Mouse (Mus musculus) CH12.LX (cell line): ENCODE results near the gene AI837181. TPM values are rescaled to one million over a fixed set of nuclear protein-coding genes. Genes with fewer than 3 reads are reported as not detected.

ENCODE experiments used
- DNase-seq: peaks from one replicate; pipeline ENCODE4 v3.0.0-alpha.2; 2013; ENCODE audit errors: extremely low read depth
- H3K27ac ChIP-seq: 2 replicates; pipeline ENCODE4 v1.5.1; 2012; ENCODE audit warnings: low read depth, mild to moderate bottlenecking, control low read depth, moderate library complexity; ENCODE audit not compliant: insufficient read depth
- H3K27me3 ChIP-seq: replicated peaks from 2 replicates; pipeline ENCODE3; 2012; ENCODE audit warnings: inconsistent platforms
- H3K36me3 ChIP-seq, 2 experiments: replicated peaks in 1 of 2; 2 replicates each; pipeline versions ENCODE3 to v1.6.1; 2012; ENCODE audit warnings: inconsistent platforms in 1 of 2, low read length in 1 of 2, mild to moderate bottlenecking in 1 of 2, mixed read lengths in 1 of 2, moderate library complexity in 1 of 2; ENCODE audit not compliant: control insufficient read depth in 1 of 2, insufficient read depth in 1 of 2
- H3K4me1 ChIP-seq, 2 experiments: 2 replicates each; pipeline ENCODE4 v1.6.1; 2012; ENCODE audit warnings: inconsistent platforms in 1 of 2, moderate library complexity in 1 of 2; ENCODE audit not compliant: insufficient read depth in 2 of 2, control insufficient read depth in 1 of 2
- H3K4me2 ChIP-seq: 2 replicates; pipeline ENCODE4 v1.6.1; 2012; ENCODE audit warnings: low read depth, mild to moderate bottlenecking, control low read depth; ENCODE audit not compliant: poor library complexity, insufficient read depth, severe bottlenecking
- H3K4me3 ChIP-seq, 3 experiments: fragments of 150-350 bp in 1 of 3; sonication (generic) in 1 of 3; replicated peaks in 1 of 3; 2 replicates each; pipeline versions ENCODE3 to v1.5.1; 2011 to 2012; ENCODE audit warnings: low read depth in 2 of 3, low read length in 2 of 3, mild to moderate bottlenecking in 2 of 3, moderate library complexity in 2 of 3, control low read depth in 1 of 3, improper control_type of control experiment in 1 of 3, inconsistent platforms in 1 of 3, mixed read lengths in 1 of 3; ENCODE audit not compliant: poor library complexity in 1 of 3
- H3K79me2 ChIP-seq: replicated peaks from 2 replicates; pipeline ENCODE4 v1.6.1; 2012; ENCODE audit warnings: mild to moderate bottlenecking, moderate library complexity; ENCODE audit not compliant: control insufficient read depth, poor library complexity, insufficient read depth, severe bottlenecking; ENCODE audit errors: extremely low read depth
- H3K9ac ChIP-seq: 2 replicates; pipeline ENCODE4 v1.6.1; 2012; ENCODE audit warnings: low read depth, mild to moderate bottlenecking, control low read depth, moderate library complexity; ENCODE audit not compliant: insufficient read depth
- H3K9me3 ChIP-seq: replicated peaks from 2 replicates; pipeline ENCODE3; 2012; ENCODE audit warnings: low read length, inconsistent platforms, mixed read lengths
- BHLHE40 ChIP-seq: IDR thresholded peaks from 2 replicates; pipeline ENCODE4 v1.6.1; 2011; ENCODE audit warnings: mild to moderate bottlenecking, low read depth, low read length, improper control_type of control experiment
- CHD1 ChIP-seq: IDR thresholded peaks from 2 replicates; pipeline ENCODE4 v1.6.1; 2012; ENCODE audit warnings: low read depth, low read length, improper control_type of control experiment, inconsistent platforms
- E2F4 ChIP-seq: IDR thresholded peaks from 2 replicates; pipeline ENCODE4 v1.6.1; 2011; ENCODE audit warnings: low read depth, low read length, improper control_type of control experiment; ENCODE audit not compliant: insufficient replicate concordance
- ELF1 ChIP-seq: IDR thresholded peaks from 2 replicates; pipeline ENCODE4 v1.6.1; 2014; ENCODE audit warnings: low read depth, mild to moderate bottlenecking, inconsistent platforms, low read length, improper control_type of control experiment
- EP300 ChIP-seq: IDR thresholded peaks from 2 replicates; pipeline ENCODE4 v1.6.1; 2011; ENCODE audit warnings: low read length, improper control_type of control experiment
- GABPA ChIP-seq: IDR thresholded peaks from 2 replicates; pipeline ENCODE4 v1.6.1; 2012; ENCODE audit warnings: low read depth, low read length, improper control_type of control experiment, inconsistent platforms; ENCODE audit not compliant: insufficient replicate concordance
- IRF4 ChIP-seq: IDR thresholded peaks from 2 replicates; pipeline ENCODE4 v1.6.1; 2014; ENCODE audit warnings: low read depth, mild to moderate bottlenecking, inconsistent platforms, low read length, improper control_type of control experiment
- JUN ChIP-seq: IDR thresholded peaks from 2 replicates; pipeline ENCODE4 v1.6.1; 2011; ENCODE audit warnings: low read depth, mild to moderate bottlenecking, low read length, improper control_type of control experiment, moderate library complexity; ENCODE audit not compliant: insufficient read depth
- JUND ChIP-seq: conservative IDR thresholded peaks from 2 replicates; pipeline ENCODE4 v1.6.1; 2011; ENCODE audit warnings: low read depth, low read length, improper control_type of control experiment
- MAFK ChIP-seq: IDR thresholded peaks from 2 replicates; pipeline ENCODE4 v1.6.1; 2011; ENCODE audit warnings: low read length, improper control_type of control experiment; ENCODE audit not compliant: insufficient replicate concordance
- MAX ChIP-seq: IDR thresholded peaks from 2 replicates; pipeline ENCODE4 v1.6.1; 2011; ENCODE audit warnings: low read length, improper control_type of control experiment
- MAZ ChIP-seq: IDR thresholded peaks from 2 replicates; pipeline ENCODE4 v1.6.1; 2012; ENCODE audit warnings: low read depth, mild to moderate bottlenecking, inconsistent platforms, low read length, improper control_type of control experiment, moderate library complexity
- MEF2A ChIP-seq: IDR thresholded peaks from 2 replicates; pipeline ENCODE4 v1.6.1; 2014; ENCODE audit warnings: low read depth, mild to moderate bottlenecking, inconsistent platforms, low read length, improper control_type of control experiment, borderline replicate concordance
- MXI1 ChIP-seq: IDR thresholded peaks from 2 replicates; pipeline ENCODE4 v1.6.1; 2011; ENCODE audit warnings: mild to moderate bottlenecking, low read depth, low read length, improper control_type of control experiment
- MYC ChIP-seq: IDR thresholded peaks from 2 replicates; pipeline ENCODE4 v1.6.1; 2011; ENCODE audit warnings: low read depth, mild to moderate bottlenecking, improper control_type of control experiment, low read length
- NELFE ChIP-seq: IDR thresholded peaks from 2 replicates; pipeline ENCODE4 v1.6.1; 2011; ENCODE audit warnings: low read depth, low read length, improper control_type of control experiment
- PAX5 ChIP-seq: IDR thresholded peaks from 2 replicates; pipeline ENCODE4 v1.6.1; 2012; ENCODE audit warnings: low read length, inconsistent platforms, mixed read lengths
- POLR2A ChIP-seq: IDR thresholded peaks from 2 replicates; pipeline ENCODE4 v1.6.1; 2011; ENCODE audit warnings: low read depth, mild to moderate bottlenecking, improper control_type of control experiment, low read length
- RCOR1 ChIP-seq: conservative IDR thresholded peaks from 2 replicates; pipeline ENCODE4 v1.6.1; 2012; ENCODE audit warnings: low read depth, mild to moderate bottlenecking, inconsistent platforms, low read length, improper control_type of control experiment
- SIN3A ChIP-seq: IDR thresholded peaks from 2 replicates; pipeline ENCODE4 v1.6.1; 2012; ENCODE audit warnings: low read length, improper control_type of control experiment, inconsistent platforms
- SMC3 ChIP-seq: IDR thresholded peaks from 2 replicates; pipeline ENCODE4 v1.6.1; 2011; ENCODE audit warnings: low read depth, low read length, improper control_type of control experiment
- TBP ChIP-seq: conservative IDR thresholded peaks from 2 replicates; pipeline ENCODE4 v1.6.1; 2011; ENCODE audit warnings: low read depth, low read length, improper control_type of control experiment
- USF1 ChIP-seq: IDR thresholded peaks from 2 replicates; pipeline ENCODE4 v1.6.1; 2014; ENCODE audit warnings: low read depth, mild to moderate bottlenecking, inconsistent platforms, low read length, improper control_type of control experiment
- USF2 ChIP-seq: conservative IDR thresholded peaks from 2 replicates; pipeline ENCODE4 v1.6.1; 2011; ENCODE audit warnings: low read depth, low read length, improper control_type of control experiment
- ZKSCAN1 ChIP-seq: IDR thresholded peaks from 2 replicates; pipeline ENCODE4 v1.6.1; 2012; ENCODE audit warnings: low read depth, inconsistent platforms, low read length, improper control_type of control experiment, borderline replicate concordance
- ZMIZ1 ChIP-seq: IDR thresholded peaks from 2 replicates; pipeline ENCODE4 v1.6.1; 2012; ENCODE audit warnings: low read depth, mild to moderate bottlenecking, inconsistent platforms, low read length, improper control_type of control experiment
- ZNF384 ChIP-seq: IDR thresholded peaks from 2 replicates; pipeline ENCODE4 v1.6.1; 2012; ENCODE audit warnings: low read depth, low read length, improper control_type of control experiment, inconsistent platforms
- dilution Hi-C: fragments of 300-500 bp; cut with MboI; formaldehyde crosslinking; loops from 2 replicates; pipeline ENCODE4 v1.14.3; 2020; ENCODE audit warnings: low sequenced_read_pairs; ENCODE audit not compliant: extremely low pct_unique_long_range_greater_than_20kb, extremely low pct_ligation_motif_present
- in situ Hi-C: fragments of 300-500 bp; cut with MboI; formaldehyde crosslinking; loops from 3 replicates; pipeline ENCODE4 v1.14.3; 2019; ENCODE audit warnings: low sequenced_read_pairs, low pct_ligation_motif_present, low pct_unique_long_range_greater_than_20kb, mixed read lengths
- polyA plus RNA-seq: library from polyadenylated mRNA; unstranded; fragments of >175 nt; gene quantifications from 2 replicates; pipeline ENCODE4 v1.2.1, GENCODE M21; 2012; ENCODE audit warnings: low read depth; ENCODE audit not compliant: insufficient read length
- total RNA-seq, 2 experiments: library from RNA; depleted of rRNA; stranded (reverse); fragments of 300-350 nt in 1 of 2; fragments of >200 nt in 1 of 2; gene quantifications; 2 replicates each; pipeline ENCODE4 v1.2.3; 2012 to 2014

AI837181 gene
- total and polyA plus RNA-seq, 3 experiments, result 9.8 to 25.1 (median 22.0) TPM

DNA sequence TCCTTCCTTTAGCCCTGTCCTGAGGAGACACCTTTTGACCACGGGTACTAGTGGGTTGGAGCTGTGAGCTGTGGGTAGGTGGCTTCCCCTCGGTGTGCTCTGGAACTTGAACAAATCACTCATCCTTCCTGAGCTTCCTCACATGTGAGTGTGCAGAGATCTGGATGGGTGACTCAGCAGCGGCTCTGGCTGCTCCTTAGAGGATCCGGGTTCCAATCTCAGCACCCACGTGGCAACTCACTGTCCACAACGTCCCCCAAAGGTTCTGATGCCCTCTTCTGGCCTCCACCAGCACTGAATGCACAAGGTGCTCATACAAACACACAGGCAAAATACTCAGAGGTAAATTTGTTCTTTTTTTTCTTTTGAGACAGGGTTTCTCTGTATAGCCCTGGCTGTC is 26.8 kb downstream of the AI837181 start:
- DNase-seq, result no peak
- peaks cover 0 to 19% of the 10 kb centered on the region in 2 experiments for H3K36me3 ChIP-seq
- no peaks in the 10 kb centered on the region for H3K9me3 ChIP-seq
- no peak overlapping the region for H3K4me3 ChIP-seq
- H3K79me2 ChIP-seq, result peaks cover 6% of the 10 kb centered on the region; the same call in 1 of the 2 replicates
- dilution Hi-C loops (no loop called here), in situ Hi-C loops (no loop called here)
- no peak overlapping the region for H3K4me2 ChIP-seq
- peaks cover 15 to 33% of the 10 kb centered on the region in 2 experiments for H3K4me1 ChIP-seq
- TF ChIP-seq MYC (no peak), TBP (no peak), MAZ (no peak), GABPA (no peak), POLR2A (no peak), USF2 (no peak), USF1 (no peak), ZMIZ1 (no peak), BHLHE40 (no peak), MEF2A (no peak), ZNF384 (no peak), E2F4 (no peak), EP300 (no peak), MXI1 (no peak), JUN (no peak), ELF1 (no peak), JUND (no peak), NELFE (no peak)
- peaks cover 10% of the 10 kb centered on the region for H3K27me3 ChIP-seq
- H3K9ac ChIP-seq, result no peak overlapping the region
- no peak overlapping the region for H3K27ac ChIP-seq

GRCm38 (mm10) chr19:5455037-5455436 is 30.1 kb downstream of the AI837181 start:
- Histone ChIP-seq H3K4me2 (no peak overlapping the region), H3K9me3 (no peaks in the 10 kb centered on the region), H3K36me3 (peaks cover 0 to 19% of the 10 kb centered on the region in 2 experiments), H3K27ac (no peak overlapping the region), H3K79me2 (peaks cover 6% of the 10 kb centered on the region; the same call in 1 of the 2 replicates), H3K27me3 (peaks cover 7% of the 10 kb centered on the region), H3K4me3 (no peak overlapping the region), H3K9ac (no peak overlapping the region), H3K4me1 (peaks cover 6 to 26% of the 10 kb centered on the region in 2 experiments; a peak in 3 of 4 replicates)
- no peak for DNase-seq
- in situ Hi-C loops (loop anchor here (5.0 kb wide), 1 partner anchor 37 kb away; the partner anchor contains the start of gene Cfl1), dilution Hi-C loops (no loop called here)
- no peak for TF ChIP-seq SMC3
- no peak for TF ChIP-seq JUND
- TF ChIP-seq POLR2A, result no peak
- no peak for TF ChIP-seq ZMIZ1
- no peak for TF ChIP-seq E2F4
- no peak for TF ChIP-seq MXI1
- TF ChIP-seq MAX, result no peak
- no peak for TF ChIP-seq MAFK
- TF ChIP-seq MYC, result no peak
- TF ChIP-seq USF2, result no peak
- TF ChIP-seq MAZ, result no peak
- no peak for TF ChIP-seq PAX5
- no peak for TF ChIP-seq RCOR1
- TF ChIP-seq ZKSCAN1, result no peak
- no peak for TF ChIP-seq IRF4
- no peak for TF ChIP-seq SIN3A
- no peak for TF ChIP-seq CHD1
- TF ChIP-seq ELF1, result no peak
